Mouse (Mus musculus) urinary bladder, adult 2 months (tissue): ENCODE measurements around the gene Enox1. TPM values are rescaled to one million over a fixed set of nuclear protein-coding genes. Genes with fewer than 3 reads are reported as not detected.

Source experiments
- DNase-seq: peaks from one replicate; pipeline ENCODE4 v3.0.0; 2022; ENCODE audit warnings: low spot score
- polyA plus RNA-seq: library from polyadenylated mRNA; depleted of rRNA; stranded (reverse); fragments of >200 nt; gene quantifications from 2 replicates; pipeline ENCODE4 v1.2.3, GENCODE M21; 2012

Enox1 gene
- polyA plus RNA-seq, 1 experiment = 1.6 TPM

DNA sequence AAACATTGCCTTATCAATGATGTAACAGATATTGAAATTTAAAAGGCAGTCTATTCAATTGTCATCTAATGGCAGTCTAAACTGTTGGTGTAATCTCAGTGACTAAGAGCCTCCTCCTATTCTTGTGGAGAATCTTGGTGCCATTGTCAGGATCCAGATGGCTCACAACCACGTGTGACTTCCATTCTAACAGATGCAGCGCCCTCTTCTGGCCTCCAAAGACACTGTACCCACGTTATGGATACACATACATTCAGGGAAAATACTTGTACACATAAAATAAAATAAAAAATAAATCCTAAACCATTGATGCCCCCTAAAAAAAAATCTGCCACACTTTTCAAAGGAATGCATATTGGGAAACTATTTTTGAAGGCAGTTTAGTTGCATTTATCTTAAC, 216.6 kb downstream of the Enox1 start:
- no peak for DNase-seq

DNA sequence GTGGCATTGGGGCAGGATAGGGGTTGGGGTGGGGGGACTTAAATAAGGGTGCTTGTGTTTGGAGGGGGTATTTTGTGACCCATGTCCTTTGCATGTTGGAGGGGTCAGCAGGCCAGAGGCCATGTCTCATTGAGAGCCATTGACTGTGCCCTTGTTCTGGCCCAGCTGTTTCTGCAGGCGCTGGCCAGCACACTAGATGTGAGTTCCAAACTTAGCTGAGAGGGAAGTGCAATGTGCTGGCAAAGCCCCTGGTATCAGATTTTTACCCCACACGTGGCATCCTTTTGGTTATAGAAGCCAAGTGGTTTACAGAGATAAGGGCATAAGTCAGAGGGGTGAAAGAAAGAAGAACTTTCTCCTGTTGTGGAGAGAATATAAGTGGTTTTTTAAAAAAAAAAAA, 218.5 kb downstream of the Enox1 start:
- no peak for DNase-seq

DNA sequence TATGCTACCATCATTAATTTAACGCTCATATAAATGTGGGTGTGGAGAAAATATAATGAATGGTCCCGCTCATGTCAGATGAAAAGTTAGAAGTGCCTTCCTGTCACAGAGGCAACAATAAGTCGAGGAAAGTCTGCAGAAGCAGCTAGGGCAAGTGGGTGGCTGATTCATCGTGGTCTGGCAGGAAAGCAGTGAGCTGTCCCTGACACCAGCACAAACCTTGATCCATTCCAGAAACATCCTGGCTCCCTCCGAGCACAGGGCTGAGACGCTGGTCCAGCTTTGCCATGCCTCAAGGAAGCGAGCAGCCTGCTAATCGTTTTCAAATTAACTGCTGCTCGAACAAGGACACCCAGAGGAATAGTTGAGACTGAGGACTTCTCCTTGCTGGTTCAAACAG, 219.1 kb downstream of the Enox1 start:
- no peak for DNase-seq

DNA sequence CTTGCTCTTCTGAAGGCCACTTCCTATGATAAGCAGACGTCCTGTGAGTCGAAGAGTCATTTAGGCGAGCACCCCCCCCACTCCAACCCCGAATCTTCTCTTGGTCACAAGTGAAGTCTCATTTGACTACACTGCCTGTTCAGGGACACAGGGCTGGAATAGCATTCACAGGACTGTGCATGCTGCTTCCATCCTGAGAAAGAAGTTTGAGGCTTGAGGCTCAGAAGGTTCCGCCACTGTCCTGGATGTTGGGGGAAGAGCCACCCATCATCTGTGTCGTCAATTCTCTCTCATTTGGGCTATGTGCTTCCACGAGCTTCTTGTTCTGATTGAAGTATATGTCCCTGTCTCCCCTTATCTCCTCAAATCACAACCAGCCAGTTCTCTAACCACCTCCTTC, 220.2 kb downstream of the Enox1 start:
- DNase-seq = no peak

DNA sequence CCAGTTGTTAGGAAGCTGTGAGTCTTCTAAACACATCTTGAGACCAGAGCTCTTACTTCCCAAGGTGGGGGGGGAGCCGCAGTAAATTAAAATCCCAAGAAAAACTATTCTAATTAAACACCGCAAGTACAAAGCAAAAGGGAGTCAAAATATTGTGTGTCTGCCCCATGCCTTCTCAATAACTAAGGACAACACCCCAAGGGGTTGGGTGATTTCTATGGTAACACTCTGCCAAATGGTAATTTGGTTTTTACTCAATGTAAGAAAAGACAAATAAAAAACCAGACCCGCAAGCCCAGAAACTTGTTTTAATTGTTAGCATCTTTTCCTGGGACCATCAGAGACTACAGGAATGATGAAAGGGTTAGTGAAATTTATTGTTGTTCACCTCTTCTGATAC, 220.9 kb downstream of the Enox1 start:
- no peak for DNase-seq

DNA sequence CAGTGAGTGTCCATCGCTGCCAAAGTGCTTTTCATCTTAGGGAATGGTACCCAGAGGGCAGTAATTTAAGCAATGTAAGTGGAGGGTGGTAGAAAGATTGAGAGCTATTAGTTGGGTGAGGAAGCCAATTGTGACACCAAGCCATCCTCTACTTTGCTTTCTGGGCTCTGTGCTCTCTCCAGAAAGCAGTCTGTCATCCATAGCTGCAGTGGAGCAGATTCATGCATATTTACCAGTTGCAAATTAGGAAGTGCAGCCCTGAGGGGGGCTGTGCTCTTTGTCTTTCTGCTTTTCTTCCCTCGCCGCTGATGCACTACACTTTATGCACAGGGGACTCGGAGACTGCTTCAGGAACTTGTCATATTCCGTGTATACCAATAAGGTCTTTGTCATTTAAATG, 221.3 kb downstream of the Enox1 start:
- no peak for DNase-seq

DNA sequence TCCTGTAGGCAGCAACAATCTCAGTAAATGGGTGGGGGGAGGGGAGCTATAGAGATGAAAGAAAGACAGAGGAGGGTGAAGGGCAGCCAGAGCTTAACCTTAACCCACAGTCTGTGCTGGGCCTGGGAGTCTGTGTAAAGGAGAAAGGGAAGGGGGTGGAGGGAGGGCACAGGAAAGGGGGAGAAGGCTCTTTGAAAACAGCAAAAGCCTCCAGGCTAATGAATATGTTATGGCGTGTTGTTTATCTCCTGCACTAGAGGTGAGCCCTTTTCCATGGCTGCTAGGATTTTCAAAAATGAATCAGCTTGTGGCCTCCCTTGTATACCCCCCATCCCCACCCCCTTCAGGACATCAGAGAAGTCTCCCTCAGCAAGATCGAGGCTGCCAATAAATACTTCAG, 225.0 kb downstream of the Enox1 start:
- no peak for DNase-seq

DNA sequence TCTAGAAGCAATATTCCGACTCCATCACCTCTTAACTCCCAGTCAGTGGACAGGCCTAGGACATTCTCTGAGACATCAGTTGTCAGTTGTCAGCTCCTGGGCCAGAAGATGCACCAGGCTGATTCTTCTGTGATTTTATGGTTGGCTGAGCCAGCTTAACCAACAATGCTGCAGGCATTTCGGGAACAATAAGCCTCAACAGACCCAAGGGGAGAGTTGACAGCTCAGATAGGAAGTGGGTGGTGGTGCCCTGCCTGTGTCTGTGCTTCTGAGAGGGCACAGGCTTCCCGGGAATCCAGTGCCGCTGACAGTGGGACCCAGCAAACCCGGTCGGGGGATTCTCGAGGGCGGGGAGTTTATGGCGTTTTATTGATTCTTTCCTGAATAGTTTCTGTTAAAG, 229.1 kb downstream of the Enox1 start:
- DNase-seq = no peak

DNA sequence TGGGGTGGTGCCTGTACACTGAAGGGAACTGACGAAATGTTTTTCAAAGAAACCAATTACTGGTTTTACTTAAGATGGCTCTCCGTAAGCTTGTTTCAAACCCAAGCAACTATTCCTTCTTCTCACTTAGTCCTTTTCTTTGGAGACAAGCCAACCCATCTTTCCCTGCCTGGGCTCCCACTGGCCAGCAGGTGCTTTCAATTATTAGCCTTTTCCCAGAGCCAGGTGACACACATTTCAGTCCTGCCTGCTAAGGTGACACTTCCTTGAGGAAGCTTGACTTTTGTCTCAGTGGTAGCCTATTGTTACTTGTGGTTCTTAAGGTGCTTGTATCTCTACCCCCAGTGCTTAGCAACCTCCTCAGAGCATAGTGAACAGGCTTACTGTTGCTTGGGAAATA, 231.3 kb downstream of the Enox1 start:
- DNase-seq = no peak

DNA sequence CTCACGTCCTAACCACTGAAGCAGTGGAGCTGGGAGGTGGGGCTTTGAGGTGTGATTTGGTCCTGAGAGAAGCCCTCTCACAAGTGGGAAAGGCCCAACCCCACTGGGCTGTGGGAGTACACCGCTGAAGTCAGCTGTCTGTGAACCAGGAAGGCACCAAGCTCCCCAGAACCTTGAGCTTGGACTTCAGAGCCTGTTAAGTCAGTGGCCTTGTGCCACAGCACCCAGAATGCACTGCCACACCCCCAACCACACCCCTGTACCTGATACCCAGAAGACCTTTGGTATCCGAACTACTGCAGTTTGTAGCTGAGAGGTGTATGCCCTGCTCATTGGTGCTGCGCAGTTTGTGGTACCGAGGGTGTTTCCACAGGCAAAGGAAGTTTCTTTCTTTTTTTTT, 232.7 kb downstream of the Enox1 start:
- no peak for DNase-seq

DNA sequence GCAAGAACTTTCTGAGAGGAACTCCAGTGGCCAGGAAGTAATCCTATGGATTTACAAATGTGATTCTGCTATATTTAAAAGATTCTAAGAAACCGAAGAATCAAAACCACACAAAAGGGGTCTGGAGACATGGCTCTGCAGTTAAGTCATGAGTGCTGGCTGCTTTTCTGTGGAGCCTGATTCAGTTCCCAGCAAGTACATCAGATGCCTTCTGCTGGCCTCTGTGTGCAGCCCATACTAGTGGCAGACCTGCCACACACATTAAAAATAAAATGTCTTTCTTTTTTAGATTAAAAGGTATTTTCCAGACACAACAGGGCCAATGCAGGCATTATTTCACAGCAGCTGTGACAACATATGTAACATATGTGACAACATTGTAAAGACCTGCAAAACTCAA, 235.9 kb downstream of the Enox1 start:
- DNase-seq = no peak

DNA sequence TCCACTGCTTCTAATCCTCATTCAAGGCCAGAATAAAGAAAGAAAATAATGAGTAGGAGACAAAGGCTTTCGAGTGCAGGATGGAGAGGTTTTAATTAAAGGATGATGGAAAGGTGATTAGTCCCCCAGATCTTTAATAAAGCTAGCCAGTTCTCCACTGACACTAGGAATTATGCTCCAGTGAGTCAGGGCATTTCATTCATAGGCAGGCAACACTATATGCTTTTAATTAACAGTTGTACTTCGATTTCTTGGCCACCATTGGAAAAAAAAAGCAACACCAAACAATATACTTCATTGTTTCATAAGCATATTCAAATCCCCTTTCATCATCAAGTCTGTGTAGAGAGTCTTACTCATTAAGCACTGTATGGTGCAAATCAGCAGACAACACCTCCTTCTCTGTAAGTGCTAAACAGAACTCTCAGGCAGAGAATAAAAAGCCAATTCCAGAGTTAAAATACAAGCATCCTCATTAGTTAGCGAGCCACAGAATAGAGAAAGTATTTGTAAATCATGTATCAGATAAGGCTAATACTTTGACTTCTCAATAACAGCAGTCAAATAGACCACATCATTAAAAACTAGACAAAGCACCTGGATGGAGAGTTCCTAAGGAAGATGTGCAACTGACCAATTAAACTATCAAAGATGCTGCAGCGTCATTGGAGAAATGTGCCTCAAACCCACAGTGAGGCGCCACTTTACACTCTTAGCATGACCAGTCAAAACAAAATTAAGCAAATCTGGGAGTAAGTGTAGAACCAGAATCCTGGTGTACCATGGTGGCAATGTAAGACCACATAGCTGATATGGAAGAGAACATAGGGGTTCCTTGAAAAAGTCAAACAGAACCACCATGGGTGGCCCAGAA, 249.9 kb downstream of the Enox1 start:
- DNase-seq = no peak

DNA sequence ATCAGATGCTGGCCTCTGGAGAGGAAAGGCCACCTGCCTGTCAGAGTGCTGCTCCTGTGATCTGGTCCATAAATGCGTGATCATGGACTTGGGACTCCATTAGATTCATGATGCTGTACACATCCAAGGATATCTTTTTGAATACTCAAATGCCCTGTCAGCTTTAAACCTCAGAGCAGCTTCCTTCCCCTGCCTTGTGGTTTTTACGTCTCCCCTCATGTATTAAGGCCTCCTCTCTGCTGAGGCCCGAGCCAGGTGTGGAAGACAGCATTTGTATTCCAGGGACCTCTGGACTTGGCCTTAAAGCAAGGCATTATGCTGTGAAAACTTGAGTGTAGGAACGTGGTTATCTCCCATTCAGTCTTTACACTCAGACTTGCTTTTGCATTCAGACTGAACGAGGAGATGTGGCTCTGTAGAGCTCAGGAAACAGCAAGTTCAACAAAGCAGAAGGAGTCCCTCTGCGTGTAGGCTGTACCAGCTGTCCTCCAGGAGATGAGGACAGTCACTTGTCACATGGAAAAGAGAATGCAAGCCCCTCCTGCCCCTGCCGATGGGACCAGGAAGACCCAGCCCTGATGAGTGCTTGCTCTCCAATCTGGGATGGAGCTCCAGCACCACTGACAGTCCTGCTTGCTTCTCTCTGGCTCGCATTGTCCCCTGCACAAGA, 252.8 kb downstream of the Enox1 start:
- no peak for DNase-seq

DNA sequence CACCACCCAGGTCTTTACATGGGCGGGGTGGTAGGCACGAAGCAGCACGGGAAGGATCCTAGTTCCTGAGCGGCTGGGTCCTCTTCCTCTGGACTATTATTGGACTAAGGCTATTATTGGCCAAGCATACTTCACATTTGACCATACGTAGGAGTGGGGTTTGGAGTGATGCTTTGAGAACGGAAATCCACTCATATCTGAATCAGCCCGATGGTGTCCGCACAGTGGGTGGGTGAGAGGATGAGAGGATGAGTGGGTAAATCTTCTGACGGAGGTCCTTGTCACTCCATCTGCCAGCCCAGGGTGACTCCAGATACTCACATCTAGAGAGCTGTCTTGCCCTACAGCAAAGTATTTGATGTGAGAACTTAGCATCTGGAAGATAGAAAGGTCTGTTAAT, 253.8 kb downstream of the Enox1 start:
- no peak for DNase-seq

DNA sequence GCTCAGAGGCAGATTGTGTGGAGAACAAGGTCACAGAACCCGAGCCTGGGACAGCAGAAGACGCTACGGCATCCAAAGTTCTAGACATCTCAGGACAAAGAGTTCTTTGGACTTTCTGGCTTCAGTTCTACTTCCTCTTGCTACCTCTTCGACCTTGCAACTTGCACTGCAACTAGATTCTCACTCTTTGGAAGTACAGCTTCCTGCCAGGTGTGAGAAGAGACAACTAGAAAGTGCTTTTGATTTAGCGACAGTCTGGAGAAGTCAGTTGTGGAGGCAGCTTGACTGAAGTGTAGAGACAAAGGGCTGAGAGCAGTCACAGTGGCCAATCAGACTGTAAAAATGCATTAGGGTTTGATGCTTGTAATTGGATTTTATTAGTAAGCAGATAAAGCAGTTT, 256.5 kb downstream of the Enox1 start:
- no peak for DNase-seq

DNA sequence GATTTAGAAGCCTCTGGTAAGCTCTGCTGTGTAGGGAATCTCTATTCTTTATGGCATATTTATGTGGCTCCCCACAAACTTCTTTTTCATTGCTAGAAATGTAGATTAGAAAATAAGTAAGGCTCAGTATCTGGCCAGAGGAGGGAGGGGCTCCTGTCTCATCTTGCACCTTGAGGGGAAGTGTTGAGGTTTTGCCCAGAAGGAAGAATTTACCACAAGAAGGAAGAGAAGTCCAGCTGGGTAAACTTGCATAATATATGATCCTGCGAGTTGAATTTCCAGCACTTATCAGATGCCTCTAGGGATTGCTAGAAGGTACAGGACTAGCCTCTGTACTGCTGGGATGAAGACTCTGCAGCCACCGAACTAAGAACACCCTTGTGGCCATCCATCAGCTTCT, 259.8 kb downstream of the Enox1 start:
- no peak for DNase-seq

DNA sequence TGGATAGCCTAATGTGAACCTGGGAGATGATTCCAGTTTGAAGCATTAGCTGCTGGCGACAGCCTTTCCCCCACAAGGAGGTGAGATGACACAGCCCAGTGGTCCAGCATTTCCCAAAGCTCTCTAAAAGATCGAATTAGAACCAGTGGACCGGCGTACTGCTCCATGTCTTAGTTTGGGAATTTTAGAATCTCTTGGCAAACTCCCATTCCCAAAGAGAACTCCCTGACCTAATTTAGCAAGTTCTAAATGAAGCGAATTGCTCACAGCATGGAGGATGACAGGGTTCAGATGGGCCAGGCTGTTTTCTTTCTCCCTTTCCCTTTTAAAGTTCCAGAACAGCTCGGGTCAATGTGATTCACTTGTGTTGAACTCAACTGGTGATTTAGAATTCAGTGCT, 264.5 kb downstream of the Enox1 start:
- DNase-seq = no peak

DNA sequence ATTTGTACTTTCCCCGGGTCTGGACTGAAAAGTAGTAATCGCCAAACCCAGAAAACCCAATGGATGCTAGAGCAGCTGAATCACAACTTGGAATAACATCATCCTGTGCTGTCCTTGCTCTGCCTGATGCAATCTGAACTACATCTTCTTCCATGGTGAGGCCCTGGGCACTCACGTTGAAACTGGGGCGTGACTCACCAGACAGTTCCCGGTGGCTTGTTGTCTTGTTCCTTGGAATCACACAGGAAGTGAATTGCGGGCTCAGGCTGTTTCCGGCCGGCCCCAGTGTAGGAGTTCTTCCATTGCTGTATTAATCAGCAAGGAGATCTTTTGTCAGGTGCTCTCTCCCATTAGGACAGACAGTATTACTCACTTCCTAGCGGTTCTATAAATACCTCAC, 266.6 kb downstream of the Enox1 start:
- no peak for DNase-seq

DNA sequence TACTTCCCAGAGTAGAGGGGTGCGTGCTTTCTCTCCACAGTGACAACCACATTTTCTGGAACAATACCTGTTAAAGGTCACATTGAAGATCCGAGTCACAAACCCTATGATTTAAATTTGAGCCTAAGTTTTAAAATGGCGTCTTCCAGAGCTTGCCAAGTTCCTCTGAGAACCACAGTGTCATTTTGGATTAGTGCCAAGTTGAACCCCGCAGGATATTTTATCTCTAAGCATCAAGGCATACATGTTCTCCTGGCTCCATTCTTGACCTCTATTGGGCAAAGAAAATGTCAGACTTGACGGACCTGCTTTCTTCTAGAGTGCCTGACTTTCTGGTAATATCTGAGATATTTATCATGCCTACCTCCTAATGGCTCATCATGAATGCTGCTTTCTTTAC, 282.9 kb downstream of the Enox1 start:
- DNase-seq = no peak

DNA sequence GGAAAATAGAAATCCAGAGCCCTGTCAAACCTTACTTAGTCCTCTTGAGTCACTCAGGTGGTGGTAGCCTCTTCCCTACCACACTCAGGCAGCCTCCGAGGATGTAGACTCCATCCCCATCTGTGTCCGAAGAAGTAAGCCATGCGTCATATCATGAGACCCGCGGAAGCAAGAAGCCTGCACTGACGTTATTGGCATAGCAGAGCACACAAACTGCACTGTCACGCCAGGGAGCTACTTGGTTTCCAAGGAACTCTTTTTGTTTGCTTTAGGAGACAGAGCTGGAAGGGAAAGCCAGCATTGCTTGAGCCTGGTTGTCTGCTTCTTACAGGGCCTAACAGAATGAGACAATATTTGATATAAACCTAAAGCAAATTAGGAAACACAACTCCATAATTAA, 284.2 kb downstream of the Enox1 start:
- DNase-seq = no peak

DNA sequence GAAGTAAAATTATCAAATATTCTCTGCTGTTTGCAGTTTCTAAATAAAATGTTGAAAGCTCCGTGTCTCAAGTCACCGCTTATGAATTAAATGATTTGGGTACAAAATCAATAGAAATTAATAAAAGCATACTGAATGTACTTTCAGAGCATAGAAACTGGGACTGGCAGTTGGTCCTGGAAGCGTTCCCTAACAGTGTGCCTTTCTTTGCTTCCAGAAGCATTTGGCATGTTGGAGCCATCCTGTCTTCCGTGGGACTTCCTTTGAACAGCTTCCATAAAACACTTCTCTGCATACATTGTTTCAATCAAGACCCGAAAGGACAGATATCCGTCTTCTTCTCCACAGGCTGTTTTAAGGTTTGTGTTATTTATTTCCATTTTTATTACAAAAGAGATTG, 285.0 kb downstream of the Enox1 start:
- DNase-seq = no peak

DNA sequence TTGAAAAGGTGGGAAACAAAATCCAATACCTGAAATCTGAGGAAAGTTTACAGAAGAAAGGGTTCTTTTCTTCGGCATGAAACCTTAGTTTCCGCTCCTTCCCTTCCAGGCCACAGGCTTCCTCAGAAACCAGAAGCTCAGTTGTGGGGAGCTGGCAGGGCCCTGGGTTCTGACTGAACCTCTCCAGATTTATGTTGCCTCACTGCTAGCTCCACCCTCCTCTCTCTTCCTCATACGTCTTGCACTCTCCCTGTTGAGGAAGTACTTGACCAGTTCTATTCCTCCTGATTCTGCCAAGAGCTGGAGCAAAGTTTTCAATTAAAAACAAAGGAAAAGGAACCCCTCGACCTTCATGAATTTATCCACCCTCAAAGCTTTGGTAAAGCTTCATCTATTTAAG, 291.4 kb downstream of the Enox1 start:
- DNase-seq = no peak

DNA sequence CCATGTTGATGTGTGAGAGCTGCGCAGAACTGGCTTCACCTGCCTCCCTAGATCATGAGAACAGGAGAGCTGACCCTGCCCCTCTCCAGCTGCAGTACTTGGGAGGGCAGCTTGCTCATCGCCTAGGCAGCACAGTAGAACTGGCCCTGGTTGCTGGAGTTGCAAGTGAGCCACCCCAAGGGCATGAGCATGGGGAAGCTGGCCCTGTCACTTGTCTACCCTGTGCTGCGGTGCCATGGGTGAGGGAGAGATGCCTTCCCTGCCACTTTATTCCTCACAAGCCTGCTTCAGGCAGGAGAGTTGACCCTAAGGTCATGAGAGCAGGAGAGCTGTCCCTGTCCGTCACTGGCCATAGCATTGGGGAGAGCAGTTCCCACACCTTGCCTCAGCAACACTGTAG, 295.4 kb downstream of the Enox1 start:
- DNase-seq = no peak

DNA sequence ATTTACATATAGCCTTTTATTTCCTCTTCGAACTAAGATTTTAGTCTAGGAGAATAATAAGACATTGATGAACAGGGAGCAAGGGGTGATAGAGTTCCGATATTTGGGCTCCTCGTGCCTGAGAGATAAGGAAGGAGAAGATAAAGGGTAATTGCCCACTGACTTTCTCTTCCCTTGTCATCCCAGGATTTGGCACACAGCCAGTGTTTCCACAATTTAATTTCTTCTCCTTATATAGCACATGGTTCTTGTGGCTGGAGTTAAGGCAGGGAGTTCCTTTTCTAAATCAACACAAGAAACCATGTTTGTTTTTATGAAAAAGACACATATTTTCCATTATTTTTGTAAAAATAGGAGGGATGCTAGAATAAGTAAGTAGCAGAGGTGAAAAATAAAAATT, 299.5 kb downstream of the Enox1 start:
- no peak for DNase-seq
